Mouse (Mus musculus): ENCODE measurements at regions not wholly inside any gene's neighbourhood (a gene's known extent, or its start where the extent isn't known, plus 50 kb on each side); places are given as distances from the start of the nearest gene placed in this dataset.

DNA sequence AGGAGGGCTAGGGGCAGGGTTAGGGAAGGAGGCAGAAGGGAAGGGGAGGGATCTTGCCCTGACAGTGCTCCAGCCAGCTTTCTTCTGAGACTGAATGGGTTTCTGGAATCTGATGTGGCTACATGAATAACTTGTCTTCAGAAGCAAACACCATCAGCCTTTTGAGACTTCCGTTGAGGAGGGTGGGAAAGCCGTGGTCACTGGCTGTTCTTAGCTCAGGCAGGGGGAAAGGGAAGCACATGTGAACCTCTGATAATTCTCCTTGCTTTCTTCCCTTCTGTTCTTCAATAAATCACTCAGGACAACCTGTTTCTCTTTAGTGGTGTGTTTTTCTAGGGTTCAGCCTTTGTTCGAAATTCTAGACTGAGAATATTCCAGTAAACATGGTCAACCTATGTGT is 148.9 kb downstream of the Bcl11a start:
- Histone ChIP-seq H3K9ac (ENCODE audit: low read length) (no peak overlapping the region), H3K36me3 (ENCODE audit: control insufficient read depth, insufficient read depth, low read length) (no peaks in the 10 kb centered on the region), H3K4me2 (ENCODE audit: low read length) (no peak overlapping the region), H3K27me3 (replicated peaks; ENCODE audit: control insufficient read depth, insufficient read depth, low read length) (no peaks in the 10 kb centered on the region), H3K9me3 (ENCODE audit: control insufficient read depth, low read length) (no peaks in the 10 kb centered on the region), H3K27ac (ENCODE audit: low read depth) (no peak overlapping the region), H3K4me1 (replicated peaks; ENCODE audit: control insufficient read depth, insufficient read depth, low read length) (no peaks in the 10 kb centered on the region), H3K4me3 (ENCODE audit: low read depth, low read length) (no peak overlapping the region)
- ATAC-seq (replicated peaks; ENCODE audit: low FRiP score, low TSS enrichment, low read depth) (no peak), DNase-seq (ENCODE audit: low spot score) (no peak)
- WGBS, result 53% methylated on average over 3 of the region's 3 CpGs

DNA sequence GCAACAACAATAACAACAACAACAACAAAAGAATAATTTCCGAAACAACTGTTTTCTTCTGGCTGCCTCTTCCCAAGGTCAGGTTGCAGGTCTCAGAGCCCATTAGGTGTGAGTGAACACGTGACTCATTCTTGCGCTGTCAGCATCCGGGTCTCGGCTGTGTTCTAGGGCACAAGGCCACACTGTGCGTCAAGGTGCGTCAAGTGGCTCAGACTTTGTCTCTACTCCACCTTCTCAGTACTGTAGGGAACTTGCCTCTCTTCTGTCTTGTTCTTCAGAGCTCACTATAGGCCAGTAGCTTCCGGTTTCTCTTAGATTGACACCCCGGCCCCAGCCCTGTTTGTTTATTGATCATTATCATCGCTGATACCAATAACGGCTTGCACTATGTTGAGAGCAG is 155.5 kb downstream of the Bcl11a start:
- no peak for DNase-seq (ENCODE audit: low spot score)
- Histone ChIP-seq H3K4me3 (ENCODE audit: low read depth, low read length) (no peak overlapping the region), H3K36me3 (ENCODE audit: control insufficient read depth, insufficient read depth, low read length) (no peaks in the 10 kb centered on the region), H3K9ac (ENCODE audit: low read length) (no peak overlapping the region), H3K9me3 (ENCODE audit: control insufficient read depth, low read length) (no peaks in the 10 kb centered on the region), H3K4me2 (ENCODE audit: low read length) (no peak overlapping the region), H3K4me1 (replicated peaks; ENCODE audit: control insufficient read depth, insufficient read depth, low read length) (no peaks in the 10 kb centered on the region; the same call in 1 of the 2 replicates), H3K27ac (ENCODE audit: low read depth) (no peak overlapping the region), H3K27me3 (replicated peaks; ENCODE audit: control insufficient read depth, insufficient read depth, low read length) (no peaks in the 10 kb centered on the region)
- WGBS, result 67% methylated on average over 11 of the region's 11 CpGs
- no peak for ATAC-seq (replicated peaks; ENCODE audit: low FRiP score, low TSS enrichment, low read depth)

DNA sequence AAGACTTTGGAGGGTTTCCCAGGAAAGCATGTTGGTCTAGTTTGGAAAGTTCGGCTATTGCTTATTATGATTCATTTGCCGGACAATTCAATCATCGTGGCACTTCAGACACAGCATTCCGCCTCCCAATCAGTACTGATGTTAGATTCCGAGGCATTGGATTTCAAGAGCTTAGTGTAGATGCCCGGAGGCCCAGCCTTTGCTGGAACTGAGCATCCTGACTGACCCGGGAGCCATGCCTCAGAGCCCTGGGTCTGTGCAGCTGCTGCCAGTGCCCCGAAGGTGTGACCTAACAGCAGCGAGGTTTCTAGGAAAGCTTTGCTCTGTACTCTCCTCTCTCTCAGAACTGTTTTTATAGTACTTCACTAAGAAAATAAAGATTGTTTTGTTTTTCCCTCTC is 156.0 kb downstream of the Bcl11a start:
- Histone ChIP-seq H3K9ac (ENCODE audit: low read length) (no peak overlapping the region), H3K4me3 (ENCODE audit: low read depth, low read length) (no peak overlapping the region), H3K27me3 (replicated peaks; ENCODE audit: control insufficient read depth, insufficient read depth, low read length) (no peaks in the 10 kb centered on the region), H3K27ac (ENCODE audit: low read depth) (no peak overlapping the region), H3K4me1 (replicated peaks; ENCODE audit: control insufficient read depth, insufficient read depth, low read length) (no peaks in the 10 kb centered on the region; the same call in 1 of the 2 replicates), H3K4me2 (ENCODE audit: low read length) (no peak overlapping the region), H3K9me3 (ENCODE audit: control insufficient read depth, low read length) (no peaks in the 10 kb centered on the region), H3K36me3 (ENCODE audit: control insufficient read depth, insufficient read depth, low read length) (no peaks in the 10 kb centered on the region)
- WGBS, result 55% methylated on average over 9 of the region's 9 CpGs
- DNase-seq (ENCODE audit: low spot score) (no peak), ATAC-seq (replicated peaks; ENCODE audit: low FRiP score, low TSS enrichment, low read depth) (no peak)

DNA sequence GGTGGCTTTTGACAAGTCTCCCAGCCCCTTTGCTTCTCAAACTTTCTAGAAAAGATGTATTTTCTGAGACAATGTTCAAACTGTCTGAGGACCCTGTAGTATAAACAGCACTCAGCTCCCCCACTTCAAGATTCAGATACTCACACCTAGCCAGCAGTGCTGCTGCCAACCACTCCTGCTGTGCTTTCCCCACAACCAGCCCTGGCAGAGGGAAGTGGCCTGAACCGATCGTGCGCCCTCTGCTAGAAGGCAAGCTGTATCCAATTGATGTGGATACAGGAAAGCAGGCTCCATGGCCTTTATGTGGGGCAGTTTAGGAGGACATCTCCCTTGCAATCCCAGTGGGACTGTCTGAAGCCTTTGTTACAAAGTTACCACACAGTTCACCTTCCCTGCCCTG is 156.6 kb downstream of the Bcl11a start:
- no peak for DNase-seq (ENCODE audit: low spot score)
- no peak overlapping the region for H3K27ac ChIP-seq (ENCODE audit: low read depth)
- H3K4me1 ChIP-seq (replicated peaks; ENCODE audit: control insufficient read depth, insufficient read depth, low read length), result no peaks in the 10 kb centered on the region; the same call in 1 of the 2 replicates
- no peaks in the 10 kb centered on the region for H3K36me3 ChIP-seq (ENCODE audit: control insufficient read depth, insufficient read depth, low read length)
- H3K9me3 ChIP-seq (ENCODE audit: control insufficient read depth, low read length), result no peaks in the 10 kb centered on the region
- H3K27me3 ChIP-seq (replicated peaks; ENCODE audit: control insufficient read depth, insufficient read depth, low read length), result no peaks in the 10 kb centered on the region
- no peak for ATAC-seq (replicated peaks; ENCODE audit: low FRiP score, low TSS enrichment, low read depth)
- H3K4me3 ChIP-seq (ENCODE audit: low read depth, low read length), result no peak overlapping the region
- H3K9ac ChIP-seq (ENCODE audit: low read length), result no peak overlapping the region
- no peak overlapping the region for H3K4me2 ChIP-seq (ENCODE audit: low read length)
- WGBS, result 69% methylated on average over 3 of the region's 3 CpGs

DNA sequence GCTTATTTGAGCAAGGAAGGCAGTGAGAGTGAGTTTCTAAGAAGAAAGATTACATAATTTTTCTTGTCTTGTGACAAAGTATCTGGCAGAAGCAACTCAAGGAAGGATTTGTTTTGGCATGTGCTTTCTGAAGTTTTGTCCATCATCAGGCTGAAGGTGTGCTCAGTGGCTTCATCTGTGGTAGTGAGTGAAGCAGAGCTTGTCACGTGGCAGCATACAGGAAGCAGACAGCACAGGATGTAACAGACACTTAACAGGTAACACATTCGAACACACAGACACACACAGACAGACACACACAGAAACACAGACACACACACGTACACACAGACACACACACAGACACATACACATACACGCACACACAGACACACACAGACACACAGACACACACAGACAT is 157.5 kb downstream of the Bcl11a start:
- H3K27me3 ChIP-seq (replicated peaks; ENCODE audit: control insufficient read depth, insufficient read depth, low read length), result no peaks in the 10 kb centered on the region

DNA sequence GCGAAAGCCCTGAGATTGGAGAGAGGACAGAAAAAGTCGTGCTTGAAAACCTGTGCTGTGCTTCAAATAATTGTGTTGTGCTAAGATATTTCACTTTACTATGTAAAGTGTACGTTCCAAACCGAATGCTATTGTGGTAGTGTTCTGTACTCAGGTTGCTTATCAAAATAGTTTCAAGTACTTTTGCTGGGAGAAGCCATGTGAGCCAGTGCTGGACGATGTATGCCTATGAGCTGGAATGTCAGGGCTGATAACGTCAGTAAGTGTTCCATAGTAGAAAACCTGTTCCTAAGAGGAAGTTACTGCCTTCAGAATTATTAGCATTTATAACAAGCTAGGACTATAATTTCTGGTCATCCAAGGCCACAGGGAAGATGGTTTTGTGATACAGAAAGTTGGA is 161.8 kb downstream of the Bcl11a start:
- no peak overlapping the region for H3K9ac ChIP-seq (ENCODE audit: low read length)
- DNase-seq (ENCODE audit: low spot score) (no peak), ATAC-seq (replicated peaks; ENCODE audit: low FRiP score, low TSS enrichment, low read depth) (no peak)
- H3K27ac ChIP-seq (ENCODE audit: low read depth), result no peak overlapping the region
- no peaks in the 10 kb centered on the region for H3K36me3 ChIP-seq (ENCODE audit: control insufficient read depth, insufficient read depth, low read length)
- no peaks in the 10 kb centered on the region for H3K9me3 ChIP-seq (ENCODE audit: control insufficient read depth, low read length)
- WGBS, result 78% methylated on average over 6 of the region's 6 CpGs
- H3K4me3 ChIP-seq (ENCODE audit: low read depth, low read length), result no peak overlapping the region
- H3K4me1 ChIP-seq (replicated peaks; ENCODE audit: control insufficient read depth, insufficient read depth, low read length), result no peaks in the 10 kb centered on the region; the same call in 1 of the 2 replicates
- H3K4me2 ChIP-seq (ENCODE audit: low read length), result no peak overlapping the region
- H3K27me3 ChIP-seq (replicated peaks; ENCODE audit: control insufficient read depth, insufficient read depth, low read length), result no peaks in the 10 kb centered on the region

More for the DNA sequence above, 157.5 kb downstream of the Bcl11a start:
- Histone ChIP-seq H3K4me3 (ENCODE audit: low read depth, low read length) (no peak overlapping the region), H3K9me3 (ENCODE audit: control insufficient read depth, low read length) (no peaks in the 10 kb centered on the region), H3K4me1 (replicated peaks; ENCODE audit: control insufficient read depth, insufficient read depth, low read length) (no peaks in the 10 kb centered on the region; the same call in 1 of the 2 replicates), H3K9ac (ENCODE audit: low read length) (no peak overlapping the region), H3K4me2 (ENCODE audit: low read length) (no peak overlapping the region), H3K27ac (ENCODE audit: low read depth) (no peak overlapping the region), H3K36me3 (ENCODE audit: control insufficient read depth, insufficient read depth, low read length) (no peaks in the 10 kb centered on the region)
- ATAC-seq (replicated peaks; ENCODE audit: low FRiP score, low TSS enrichment, low read depth) (no peak), DNase-seq (ENCODE audit: low spot score) (no peak)
- 71% methylated on average over 4 of the region's 4 CpGs for WGBS

DNA sequence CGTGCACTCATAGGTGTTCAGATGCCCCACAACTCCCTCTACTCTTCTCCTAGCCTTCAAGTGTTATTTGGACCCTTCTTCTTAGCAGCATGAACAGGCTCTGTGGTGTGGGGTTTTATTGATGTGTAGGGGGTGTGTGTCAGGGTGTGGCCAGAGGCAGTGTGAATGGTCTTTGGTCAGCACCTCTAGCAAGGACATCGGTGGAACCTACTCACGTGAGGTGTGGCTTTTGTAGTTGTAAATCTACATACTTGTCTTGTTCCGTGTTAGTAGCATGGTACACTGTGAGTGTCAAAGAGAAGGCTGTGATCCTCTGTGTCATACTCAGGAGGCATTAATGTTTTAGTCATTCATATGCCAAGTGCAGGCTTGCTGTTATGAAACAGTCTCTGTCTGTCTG is 164.2 kb downstream of the Bcl11a start:
- 65% methylated on average over 4 of the region's 4 CpGs for WGBS
- DNase-seq (ENCODE audit: low spot score) (no peak), ATAC-seq (replicated peaks; ENCODE audit: low FRiP score, low TSS enrichment, low read depth) (0 out of 2 replicates have a peak, but pooled peaks have one; percentile 40)
- Histone ChIP-seq H3K9me3 (ENCODE audit: control insufficient read depth, low read length) (0 out of 2 replicates have a peak, but pooled peaks cover 2% of the 10 kb centered on the region), H3K36me3 (ENCODE audit: control insufficient read depth, insufficient read depth, low read length) (no peaks in the 10 kb centered on the region), H3K4me3 (ENCODE audit: low read depth, low read length) (no peak overlapping the region), H3K9ac (ENCODE audit: low read length) (no peak overlapping the region), H3K4me2 (ENCODE audit: low read length) (no peak overlapping the region), H3K27ac (ENCODE audit: low read depth) (no peak overlapping the region), H3K27me3 (replicated peaks; ENCODE audit: control insufficient read depth, insufficient read depth, low read length) (no peaks in the 10 kb centered on the region), H3K4me1 (replicated peaks; ENCODE audit: control insufficient read depth, insufficient read depth, low read length) (no peaks in the 10 kb centered on the region; the same call in 1 of the 2 replicates)

DNA sequence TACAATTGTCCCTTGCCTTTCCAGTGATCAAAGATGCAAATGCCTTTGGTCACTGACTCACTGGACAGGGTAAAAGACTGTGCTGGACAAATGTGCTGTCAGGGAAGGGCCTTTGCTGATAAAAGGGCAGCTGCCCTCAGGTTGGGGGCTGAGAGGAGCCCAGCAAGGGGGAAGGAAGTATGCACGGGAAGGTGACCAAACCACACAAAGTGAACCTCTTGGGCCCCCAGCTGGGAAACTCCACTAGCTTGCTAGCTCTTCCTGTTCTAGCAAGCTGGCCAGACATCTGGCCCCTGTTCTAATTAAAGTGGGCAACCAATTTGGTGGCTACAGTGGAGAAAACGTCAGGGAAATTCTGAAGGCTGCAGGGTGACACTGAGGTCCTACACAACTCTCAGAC is 165.0 kb downstream of the Bcl11a start:
- no peak overlapping the region for H3K4me2 ChIP-seq (ENCODE audit: low read length)
- H3K4me1 ChIP-seq (replicated peaks; ENCODE audit: control insufficient read depth, insufficient read depth, low read length), result no peaks in the 10 kb centered on the region
- ATAC-seq (replicated peaks; ENCODE audit: low FRiP score, low TSS enrichment, low read depth), result no peak
- no peaks in the 10 kb centered on the region for H3K36me3 ChIP-seq (ENCODE audit: control insufficient read depth, insufficient read depth, low read length)
- no peak overlapping the region for H3K4me3 ChIP-seq (ENCODE audit: low read depth, low read length)
- H3K9ac ChIP-seq (ENCODE audit: low read length), result no peak overlapping the region
- H3K27me3 ChIP-seq (replicated peaks; ENCODE audit: control insufficient read depth, insufficient read depth, low read length), result no peaks in the 10 kb centered on the region
- no peak for DNase-seq (ENCODE audit: low spot score)
- no peak overlapping the region for H3K27ac ChIP-seq (ENCODE audit: low read depth)
- H3K9me3 ChIP-seq (ENCODE audit: control insufficient read depth, low read length), result 0 out of 2 replicates have a peak, but pooled peaks cover 4% of the 10 kb centered on the region
- 32% methylated on average over 2 of the region's 2 CpGs for WGBS

DNA sequence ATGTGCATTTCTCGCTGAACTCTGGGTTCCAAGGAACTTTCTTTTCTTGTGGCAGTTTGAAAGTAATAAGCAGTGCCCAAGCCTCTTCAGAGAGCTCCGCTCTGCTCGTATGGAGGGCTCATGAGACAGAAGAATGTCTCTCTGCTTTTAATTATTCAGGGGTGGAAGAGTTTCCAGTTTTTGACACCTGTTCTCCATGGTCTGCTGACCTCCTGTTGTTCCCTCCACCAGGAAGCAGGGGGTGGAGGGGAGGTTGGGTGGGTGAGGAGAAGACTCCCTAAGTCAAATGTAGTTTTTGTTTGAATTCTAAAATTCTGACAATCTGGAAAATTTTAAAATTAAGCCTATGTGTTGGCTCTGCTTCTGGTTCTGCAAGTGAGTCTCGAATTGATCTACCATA is 167.5 kb downstream of the Bcl11a start:
- Histone ChIP-seq H3K4me3 (ENCODE audit: low read depth, low read length) (no peak overlapping the region), H3K27ac (ENCODE audit: low read depth) (no peak overlapping the region), H3K4me2 (ENCODE audit: low read length) (no peak overlapping the region), H3K9me3 (ENCODE audit: control insufficient read depth, low read length) (0 out of 2 replicates have a peak, but pooled peaks cover 4% of the 10 kb centered on the region), H3K9ac (ENCODE audit: low read length) (no peak overlapping the region), H3K36me3 (ENCODE audit: control insufficient read depth, insufficient read depth, low read length) (no peaks in the 10 kb centered on the region), H3K27me3 (replicated peaks; ENCODE audit: control insufficient read depth, insufficient read depth, low read length) (no peaks in the 10 kb centered on the region), H3K4me1 (replicated peaks; ENCODE audit: control insufficient read depth, insufficient read depth, low read length) (no peaks in the 10 kb centered on the region)
- 91% methylated on average over 4 of the region's 4 CpGs for WGBS
- ATAC-seq (replicated peaks; ENCODE audit: low FRiP score, low TSS enrichment, low read depth), result no peak
- no peak for DNase-seq (ENCODE audit: low spot score)

All from intestine, embryonic 14.5 days (tissue).